Mouse (Mus musculus) frontal cortex, postnatal 25 days (tissue): ENCODE data around the gene Srsf2.
"Not testable (repeated sequence)": the region's sequence is repeated elsewhere in the genome, so short reads cannot be mapped to it uniquely, and the experiment has no call there.

Source experiments
- DNase-seq, 2 experiments: peaks; one replicate each; pipeline ENCODE4 v3.0.0; 2022; ENCODE audit warnings: low spot score in 2 of 2

Srsf2 gene

DNA sequence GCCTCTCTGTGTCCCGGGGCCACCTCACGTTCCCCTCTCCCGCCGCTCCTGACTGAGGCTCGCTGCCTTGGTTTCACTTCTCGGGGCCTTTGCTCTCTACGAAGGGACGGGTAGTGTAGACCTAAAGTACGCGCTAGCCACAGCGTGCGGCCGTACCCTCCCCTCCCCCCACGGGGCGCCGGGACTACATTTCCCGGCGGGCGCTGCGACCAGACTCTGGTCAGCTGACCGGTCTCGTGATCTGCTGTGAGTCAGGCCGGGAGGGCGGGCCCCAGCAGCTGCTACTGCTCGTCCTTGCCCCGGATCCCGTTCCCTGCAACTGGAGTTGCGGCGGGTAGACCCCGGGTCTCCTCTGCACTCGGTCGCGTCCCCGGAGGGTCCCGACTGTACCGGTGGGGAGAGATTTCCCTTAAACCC lies 626 bp upstream of the Srsf2 start:
- DNase-seq = peak; percentile 97 to 98

DNA sequence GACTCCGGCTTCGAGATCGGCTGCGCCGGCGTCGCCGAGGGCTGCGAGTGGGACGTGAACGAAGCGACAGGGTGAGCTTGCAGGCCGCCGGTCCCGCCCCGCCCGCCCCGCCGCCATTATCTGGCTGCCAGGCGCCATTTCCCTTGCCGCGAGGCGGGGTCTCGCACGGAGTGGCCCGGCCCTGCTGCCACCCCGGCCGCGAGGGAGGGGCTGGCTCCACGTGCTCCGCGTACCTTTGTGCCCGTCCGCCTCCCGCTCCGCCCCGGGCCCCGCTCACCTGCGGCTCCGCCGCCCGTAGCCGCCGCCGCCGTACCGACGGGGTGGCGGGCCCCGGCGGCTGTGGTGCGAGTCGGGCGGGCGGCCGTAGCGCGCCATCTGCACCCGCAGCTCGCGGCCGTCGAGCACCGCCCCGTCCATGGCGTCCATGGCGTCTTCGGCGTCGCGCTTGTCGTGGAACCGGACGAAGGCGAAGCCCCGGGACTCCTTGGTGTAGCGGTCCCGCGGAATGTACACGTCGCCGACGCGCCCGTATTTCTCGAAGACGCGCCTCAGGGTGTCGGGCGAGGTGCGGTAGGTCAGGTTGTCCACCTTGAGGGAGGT lies 503 bp downstream of the Srsf2 start, which contains the start of gene Mfsd11:
Gene Mfsd11, plus strand, starts transcription at position 150 of the 600 bp plus-strand sequence.
- peak; percentile 53 to 57 for DNase-seq

DNA sequence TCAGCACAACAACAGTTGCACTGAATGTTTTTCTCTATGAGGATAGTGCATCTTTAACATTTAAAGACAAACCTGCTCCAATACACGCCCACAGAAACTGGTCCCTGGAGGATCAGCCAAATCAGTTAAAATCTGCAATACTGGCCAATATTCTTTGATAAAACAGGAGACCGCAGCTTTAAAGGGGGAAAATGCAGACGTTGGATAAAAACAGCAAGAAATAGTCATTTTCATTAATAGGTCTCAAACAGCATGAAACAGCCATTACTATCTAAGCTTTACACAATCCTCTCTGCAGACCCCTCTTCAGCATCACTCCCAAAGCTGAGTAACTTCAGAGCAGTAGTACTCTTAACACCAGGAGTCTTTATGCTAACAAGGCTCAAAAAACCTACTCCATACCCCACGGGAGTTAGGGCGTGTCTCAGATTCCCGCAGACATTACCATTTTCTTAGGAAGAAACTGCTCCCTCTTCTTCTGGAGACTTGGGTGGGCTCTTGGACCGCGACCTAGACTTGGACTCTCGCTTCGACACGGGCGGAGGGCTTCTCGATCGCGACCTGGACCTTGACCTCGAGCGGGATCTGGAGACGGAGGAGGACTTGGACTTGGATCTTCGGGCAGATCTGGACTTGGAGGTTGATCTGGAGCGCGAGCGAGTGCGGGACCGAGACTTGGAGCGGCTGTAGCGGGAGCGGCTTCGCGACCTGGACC lies 1.2 kb downstream of the Srsf2 start:
- DNase-seq = peak in 1 of 2 experiments; percentile 31

GRCm38 (mm10) chr11:116850833-116851477 lies 1.9 kb downstream of the Srsf2 start:
- no peak for DNase-seq

GRCm38 (mm10) chr11:116850085-116850484 lies 2.8 kb downstream of the Srsf2 start:
- no peak for DNase-seq

GRCm38 (mm10) chr11:116849587-116849986 lies 3.3 kb downstream of the Srsf2 start:
- DNase-seq = no peak

DNA sequence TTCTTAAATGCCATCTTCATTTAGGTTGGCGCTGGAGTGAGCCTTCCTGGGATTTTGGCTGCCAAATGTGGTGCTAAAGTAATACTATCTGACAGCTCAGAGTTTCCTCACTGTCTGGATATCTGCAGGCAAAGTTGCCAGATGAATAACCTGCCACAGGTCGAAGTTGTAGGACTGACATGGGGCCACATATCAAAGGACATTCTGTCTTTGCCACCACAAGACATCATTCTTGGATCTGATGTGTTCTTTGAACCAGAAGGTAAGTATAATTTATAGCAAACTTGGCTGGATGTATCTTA lies 4.1 kb downstream of the Srsf2 start:
- DNase-seq = not testable (repeated sequence)

GRCm38 (mm10) chr11:116848086-116848876 lies 4.6 kb downstream of the Srsf2 start:
- DNase-seq = no peak

- no peak for DNase-seq
Observed at GRCm38 (mm10) chr11:116847187-116848085, 5.5 kb downstream of the Srsf2 start.

DNA sequence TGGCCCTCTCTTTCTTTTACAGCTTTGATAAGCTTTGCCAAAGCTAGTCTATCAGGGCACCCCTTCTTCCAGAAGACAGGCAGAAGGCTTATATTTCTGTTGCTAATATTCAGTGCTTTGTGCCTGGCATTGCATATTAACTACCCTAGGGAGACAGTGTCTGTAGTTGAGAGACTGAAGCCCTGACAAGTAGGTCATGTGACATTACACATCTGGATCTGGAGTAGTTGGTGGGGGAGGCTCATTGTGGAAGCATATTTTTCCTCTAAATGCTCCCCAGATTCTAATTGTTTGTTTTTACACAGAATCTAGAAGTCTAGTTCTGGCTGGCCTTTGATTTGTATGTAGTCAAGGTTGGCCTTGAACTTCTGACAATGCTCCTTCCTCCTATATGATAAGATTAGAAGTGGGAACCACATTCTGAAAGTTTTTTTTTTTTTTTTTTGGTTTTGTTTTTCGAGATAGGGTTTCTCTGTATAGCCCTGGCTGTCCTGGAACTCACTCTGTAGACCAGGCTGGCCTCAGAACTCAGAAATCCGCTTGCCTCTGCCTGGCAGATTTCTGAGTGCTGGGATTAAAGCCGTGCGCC lies 6.2 kb downstream of the Srsf2 start:
- no peak for DNase-seq

DNA sequence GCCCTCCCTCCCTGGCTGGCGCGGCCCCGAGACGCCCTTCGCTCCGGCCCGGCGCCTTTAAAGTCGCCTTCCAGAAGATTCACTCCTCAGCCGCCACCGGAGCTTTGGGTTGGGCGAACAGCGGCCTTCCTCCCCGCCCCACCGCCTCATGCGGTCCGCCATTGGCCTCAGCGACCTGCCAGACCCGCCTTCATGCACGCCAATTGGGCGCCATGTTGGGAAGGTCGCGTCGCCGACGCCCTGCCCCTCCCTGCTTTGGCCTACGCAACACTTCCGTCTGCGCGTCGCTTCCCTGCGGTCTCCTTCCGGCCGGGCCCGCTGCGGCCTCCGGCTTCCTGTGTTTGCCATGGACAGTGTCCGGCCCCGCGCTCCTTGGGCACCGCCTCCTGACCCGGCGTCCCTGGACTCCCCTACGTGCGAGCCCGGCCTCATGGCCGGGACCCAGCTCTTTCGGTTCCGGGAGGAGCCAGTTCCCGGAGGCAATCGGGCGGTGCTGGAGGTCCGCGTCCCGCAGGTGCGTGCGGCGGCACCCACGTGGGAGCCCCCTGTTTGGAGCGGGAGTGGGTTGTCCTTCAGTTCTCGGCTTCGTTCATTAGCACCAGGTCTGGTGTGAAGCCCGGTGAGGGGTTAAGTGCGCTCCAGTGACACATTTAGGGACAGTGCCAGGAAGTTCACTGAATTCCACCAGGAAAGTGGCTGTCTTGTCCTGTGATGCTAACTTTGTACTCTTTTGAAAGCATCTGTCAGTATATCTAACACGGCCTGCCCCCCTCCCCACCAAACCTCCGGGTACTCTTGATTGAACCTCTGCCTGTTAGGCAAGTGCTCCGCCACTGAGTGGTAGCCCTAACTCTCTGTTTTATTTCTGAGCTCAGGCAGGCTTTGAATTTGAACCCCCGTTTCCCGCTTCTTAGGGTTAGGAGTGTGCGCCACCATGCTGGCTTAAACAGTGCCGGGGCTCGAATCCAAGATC lies 9.3 kb downstream of the Srsf2 start, which contains the start of the genes Mettl23 and Jmjd6:
Gene Mettl23, plus strand, starts transcription at position 18 of the 973 bp plus-strand sequence.
Gene Jmjd6, minus strand, starts transcription at position 189 of the 973 bp plus-strand sequence.
- DNase-seq = peak; percentile 89 to 95

GRCm38 (mm10) chr11:116842531-116843260 lies 10.2 kb downstream of the Srsf2 start:
- peak; percentile 44 to 49 for DNase-seq

DNA sequence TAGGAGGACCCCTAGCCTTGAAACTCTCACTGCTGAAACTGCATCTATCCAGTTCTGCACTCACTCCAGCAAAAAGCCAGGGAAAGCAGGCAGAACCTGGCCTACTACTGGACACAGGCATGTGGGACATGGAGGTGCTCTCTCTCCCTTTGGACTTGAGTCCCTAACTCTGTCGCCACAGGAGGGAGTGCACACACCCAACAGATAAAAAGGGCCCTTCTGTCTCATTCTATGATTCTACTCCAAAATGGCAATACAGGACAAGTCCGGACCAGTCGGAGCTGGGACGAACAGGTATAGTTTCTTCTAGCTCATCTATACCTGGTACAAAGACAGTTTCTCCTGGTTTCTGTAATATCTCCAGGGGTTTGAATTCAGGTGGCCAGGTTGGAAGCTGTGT lies 12.1 kb downstream of the Srsf2 start:
- DNase-seq = no peak

DNA sequence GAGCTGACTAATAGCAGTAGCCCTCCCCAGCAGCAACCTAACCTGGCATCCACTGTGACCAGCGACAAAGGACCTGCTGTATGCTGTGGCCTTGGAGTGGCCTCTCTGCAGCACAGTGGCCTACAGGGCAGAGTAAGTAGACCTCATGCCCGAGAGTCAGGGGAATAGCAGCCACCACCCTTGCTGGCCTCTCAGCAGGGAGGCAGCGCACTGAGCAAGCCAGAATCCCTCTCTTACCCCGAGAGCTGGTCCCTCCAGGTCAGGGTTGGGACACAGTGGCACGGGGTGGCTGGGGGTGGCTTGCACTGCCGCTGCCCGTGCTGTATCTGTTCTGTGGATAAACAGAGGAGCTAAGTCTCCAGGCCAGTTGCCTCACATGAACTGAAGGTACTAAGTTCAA lies 13.3 kb downstream of the Srsf2 start:
- DNase-seq = no peak

GRCm38 (mm10) chr11:116838936-116839335 lies 14.0 kb downstream of the Srsf2 start:
- DNase-seq = no peak

DNA sequence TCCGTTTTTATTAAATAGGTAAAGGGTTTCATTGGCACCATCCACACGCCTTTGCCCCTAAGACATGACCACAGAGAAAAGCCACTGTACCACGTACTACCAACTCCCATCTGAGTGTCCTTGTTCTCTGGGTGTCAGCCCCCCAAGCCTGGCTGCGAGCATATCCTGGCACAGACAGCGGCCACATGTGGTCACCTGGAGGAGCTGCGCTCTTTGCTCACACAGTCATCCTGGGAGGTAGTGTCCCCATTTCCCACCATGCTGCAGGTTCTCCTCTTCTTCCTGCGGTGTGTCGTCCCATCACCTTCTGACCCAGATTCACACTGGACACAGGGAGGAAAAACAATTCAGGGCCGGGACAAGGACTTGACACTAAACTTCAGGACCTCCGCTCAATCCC lies 15.5 kb downstream of the Srsf2 start:
- DNase-seq = no peak

DNA sequence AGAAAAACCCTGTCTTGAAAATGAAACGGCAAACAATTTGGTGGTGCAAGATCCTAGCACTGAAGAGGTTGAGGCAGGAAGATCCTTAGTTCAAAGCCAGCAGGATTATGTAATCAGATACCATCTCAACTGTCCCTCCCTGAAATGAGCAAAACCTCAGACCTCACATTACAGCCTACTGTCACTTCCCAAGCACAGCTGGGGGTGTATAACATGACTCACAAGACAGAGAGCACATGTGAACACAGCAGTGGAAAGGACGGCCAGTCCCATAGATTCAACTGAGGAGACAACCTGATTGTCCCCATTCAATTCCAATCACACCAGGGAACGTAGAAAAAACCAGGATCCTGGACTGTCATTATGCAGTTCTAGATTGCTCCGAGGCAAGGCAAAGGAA lies 16.6 kb downstream of the Srsf2 start:
- no peak for DNase-seq

GRCm38 (mm10) chr11:116834954-116835353 lies 17.9 kb downstream of the Srsf2 start:
- DNase-seq = no peak

- DNase-seq = no peak
Observed at GRCm38 (mm10) chr11:116832172-116832685, 20.7 kb downstream of the Srsf2 start.
